Mouse (Mus musculus) gastrocnemius, postnatal 4 days (tissue): ENCODE data around the gene Nmt1. TPM values are rescaled to one million over a fixed set of nuclear protein-coding genes. Genes with fewer than 3 reads are reported as not detected.

Source experiments
- DNase-seq, 2 experiments: peaks; one replicate each; pipeline ENCODE4 v3.0.0; 2021 to 2022; ENCODE audit warnings: low spot score in 2 of 2, mixed read lengths in 2 of 2
- total RNA-seq, 2 experiments: library from RNA; stranded (reverse); gene quantifications; 2 replicates each; pipeline ENCODE4 v1.2.3; 2021

The Nmt1 gene
- total RNA-seq, 2 experiments from 2014 or later, result 55.9 to 59.3 TPM

DNA sequence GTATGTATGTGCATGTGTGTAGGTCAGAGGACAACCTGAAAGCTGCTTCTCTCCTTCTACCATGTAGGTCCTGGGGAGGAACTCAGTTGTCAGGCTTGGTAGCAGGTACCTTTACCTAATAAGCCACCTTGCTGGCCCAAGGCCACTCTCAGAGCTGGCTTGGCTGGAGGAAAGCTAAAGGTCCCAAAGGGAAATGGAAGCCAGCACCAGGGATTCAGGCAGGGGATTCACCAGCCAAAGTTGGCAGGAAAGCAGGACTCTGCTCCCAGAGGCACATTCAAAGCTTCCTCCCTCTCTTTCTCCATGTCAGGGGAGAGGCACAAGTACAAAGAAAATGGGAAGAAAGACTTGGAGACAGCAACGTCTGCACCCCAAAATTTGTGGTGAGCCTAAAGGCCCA lies 23.1 kb upstream of the Nmt1 start:
- no peak for DNase-seq

DNA sequence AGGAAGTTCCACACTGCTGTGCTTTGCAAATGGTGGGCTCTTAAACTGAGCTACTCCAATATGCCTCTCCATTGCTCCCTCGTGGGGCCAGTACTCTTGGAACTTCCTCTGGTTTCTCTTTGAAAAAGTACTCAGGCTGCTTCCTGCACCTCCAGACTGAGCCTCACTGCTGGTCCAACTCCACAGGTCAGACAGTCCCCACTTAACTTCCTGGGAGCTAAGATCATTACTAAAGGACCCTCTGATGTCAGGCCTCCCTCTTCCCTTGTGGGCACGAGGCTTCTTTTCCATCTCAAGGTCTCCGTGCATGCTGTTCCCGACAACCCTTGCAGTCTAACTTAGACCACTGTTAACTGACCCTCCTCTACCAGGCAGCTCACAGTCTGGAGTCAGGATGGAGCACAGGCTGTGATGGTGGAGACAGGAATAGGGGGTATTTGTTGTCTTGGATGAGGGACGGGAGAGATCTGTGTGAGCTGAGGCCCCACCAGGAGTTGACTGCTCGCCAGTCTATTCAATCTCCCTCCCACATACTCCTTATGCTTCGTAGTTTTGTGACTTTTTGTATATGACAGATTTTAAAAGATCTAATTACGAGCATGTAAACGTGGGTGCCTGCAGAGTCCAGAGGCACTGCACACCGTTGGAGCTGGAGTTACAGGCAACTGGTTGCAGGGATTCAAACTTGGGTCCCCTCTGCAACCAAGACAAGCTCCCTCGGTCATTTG lies 22.6 kb upstream of the Nmt1 start:
- no peak for DNase-seq

DNA sequence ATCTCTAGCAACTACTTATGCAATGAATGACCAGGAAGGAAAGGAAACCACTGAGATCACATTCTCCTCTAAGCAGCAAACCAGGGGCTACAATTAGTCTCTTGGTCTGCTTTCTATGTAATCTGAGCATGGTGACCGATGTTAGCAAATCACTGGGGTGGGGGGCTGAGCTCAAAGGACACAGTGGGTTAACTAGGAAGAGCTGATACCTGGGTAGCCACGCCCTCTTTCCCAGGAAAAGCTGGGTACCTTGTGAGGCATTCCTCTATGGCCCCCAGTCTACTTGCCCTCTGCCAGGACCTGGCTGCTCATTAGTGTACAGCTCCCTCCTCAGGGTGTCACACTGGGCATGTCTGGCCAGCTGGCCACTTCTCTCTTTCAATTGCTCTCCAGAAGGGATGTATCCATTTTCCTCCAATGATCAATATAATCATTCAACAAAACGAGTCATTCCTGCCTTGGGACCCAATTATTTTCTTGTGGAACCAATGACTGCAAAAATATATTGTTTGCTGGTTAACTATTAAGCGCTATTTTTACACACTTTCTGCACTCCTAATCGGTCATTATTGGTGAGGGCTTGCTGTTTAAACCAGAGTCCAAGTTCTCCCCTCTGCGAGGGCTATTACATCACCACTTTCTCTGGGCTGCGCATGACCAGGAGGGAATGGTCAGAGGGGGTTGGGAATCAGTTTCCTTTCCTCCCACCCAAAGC lies 21.5 kb upstream of the Nmt1 start:
- DNase-seq, result no peak

DNA sequence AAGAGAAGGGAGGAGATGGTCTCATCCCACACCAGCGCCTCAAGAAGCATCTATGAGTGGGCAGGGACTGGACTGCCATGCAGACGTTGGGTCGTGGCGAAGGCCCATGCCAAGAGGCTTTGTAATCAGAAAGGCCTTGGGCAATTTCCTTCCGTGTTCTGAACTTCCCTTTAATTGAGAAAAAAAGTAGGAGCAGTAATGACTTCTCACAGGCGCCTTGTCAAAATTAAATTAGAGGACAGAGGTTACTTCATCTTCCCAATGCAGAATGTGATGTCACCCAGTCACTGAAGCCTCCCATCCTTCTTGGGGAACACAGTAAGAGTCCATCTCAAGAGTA lies 21.0 kb upstream of the Nmt1 start:
- no peak for DNase-seq

DNA sequence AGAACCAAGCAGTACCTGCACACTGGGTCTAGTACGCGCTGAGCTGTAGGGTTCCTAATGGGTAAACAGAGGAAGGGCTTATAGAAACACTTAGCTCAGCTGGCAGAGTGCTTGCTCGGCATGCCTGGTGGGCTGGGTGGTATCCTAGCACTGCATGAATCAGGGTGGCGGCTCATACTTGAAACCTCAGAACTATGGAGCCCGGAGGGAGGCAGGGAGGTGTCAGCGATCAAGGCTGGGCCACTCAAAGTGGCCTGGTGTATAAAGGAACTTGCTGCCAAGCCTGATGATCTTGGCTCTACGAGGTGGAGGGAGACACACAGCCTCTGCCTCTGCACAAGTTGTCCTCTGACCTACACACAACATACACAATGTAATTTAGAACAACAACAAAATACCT lies 19.4 kb upstream of the Nmt1 start:
- no peak for DNase-seq

DNA sequence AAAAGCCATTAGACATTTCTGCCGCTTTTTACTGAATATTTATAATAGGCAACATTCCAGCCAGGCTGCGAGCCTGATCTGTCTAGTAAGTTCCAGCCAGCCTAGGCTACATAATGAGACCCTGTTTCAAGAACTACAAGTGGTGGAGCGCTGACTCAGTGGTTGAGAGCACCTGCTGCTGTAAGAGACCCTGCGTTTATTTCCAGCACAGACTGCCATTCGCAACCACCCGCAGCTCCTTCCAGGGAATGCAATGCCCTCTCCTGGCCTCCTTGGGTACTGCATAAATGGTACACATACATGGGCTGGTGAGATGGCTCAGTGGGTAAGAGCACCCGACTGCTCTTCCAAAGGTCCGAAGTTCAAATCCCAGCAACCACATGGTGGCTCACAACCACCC lies 18.8 kb upstream of the Nmt1 start:
- DNase-seq, result no peak

DNA sequence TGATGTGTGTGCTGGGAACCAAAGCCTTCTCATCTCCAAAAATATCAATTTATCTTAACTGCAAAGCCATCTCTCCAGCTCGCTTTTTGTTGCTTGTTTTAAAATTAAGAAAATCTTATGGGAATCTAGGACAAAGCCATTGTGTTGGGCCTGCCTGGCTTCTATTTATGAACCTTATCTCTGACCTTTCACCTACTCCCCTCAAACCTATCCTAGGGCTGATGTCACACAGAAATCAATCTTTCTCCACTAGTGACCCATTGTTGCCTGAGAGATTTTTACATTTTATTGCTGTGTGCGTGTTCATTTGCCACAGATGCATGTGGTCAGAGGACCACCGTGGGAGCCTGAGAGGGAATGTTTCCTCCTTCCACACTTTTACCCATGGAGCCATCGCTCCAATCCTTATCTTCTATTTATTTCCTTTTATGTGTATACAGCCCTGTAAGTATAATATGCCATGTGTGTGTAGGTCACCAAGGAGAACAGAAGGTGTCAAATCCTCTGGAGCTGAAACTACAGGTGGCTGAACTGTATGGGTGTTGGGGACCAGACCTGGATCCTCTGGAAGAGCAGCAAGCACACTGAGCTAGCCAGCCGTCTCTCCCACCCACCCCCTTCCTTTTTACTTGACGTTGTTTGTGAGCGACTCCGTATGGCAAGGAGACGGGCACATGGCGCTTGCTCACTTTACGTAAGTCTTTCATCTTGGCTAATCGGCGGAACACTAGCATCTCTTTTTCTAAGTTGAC lies 17.4 kb upstream of the Nmt1 start:
- DNase-seq, result no peak

DNA sequence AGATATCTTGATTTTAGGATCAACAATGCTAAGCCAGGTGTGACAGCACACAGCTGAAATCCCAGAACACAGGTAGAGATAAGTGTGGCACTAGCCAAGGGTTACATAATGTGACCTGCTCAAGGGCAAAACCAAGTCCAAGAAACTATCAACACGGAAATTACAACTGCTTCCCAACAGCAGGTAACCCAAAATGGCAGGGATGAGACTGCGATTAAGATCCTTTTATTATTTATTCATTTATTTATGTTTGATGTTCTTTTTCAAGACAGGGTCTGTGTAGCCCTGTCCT lies 16.8 kb upstream of the Nmt1 start:
- DNase-seq, result no peak

DNA sequence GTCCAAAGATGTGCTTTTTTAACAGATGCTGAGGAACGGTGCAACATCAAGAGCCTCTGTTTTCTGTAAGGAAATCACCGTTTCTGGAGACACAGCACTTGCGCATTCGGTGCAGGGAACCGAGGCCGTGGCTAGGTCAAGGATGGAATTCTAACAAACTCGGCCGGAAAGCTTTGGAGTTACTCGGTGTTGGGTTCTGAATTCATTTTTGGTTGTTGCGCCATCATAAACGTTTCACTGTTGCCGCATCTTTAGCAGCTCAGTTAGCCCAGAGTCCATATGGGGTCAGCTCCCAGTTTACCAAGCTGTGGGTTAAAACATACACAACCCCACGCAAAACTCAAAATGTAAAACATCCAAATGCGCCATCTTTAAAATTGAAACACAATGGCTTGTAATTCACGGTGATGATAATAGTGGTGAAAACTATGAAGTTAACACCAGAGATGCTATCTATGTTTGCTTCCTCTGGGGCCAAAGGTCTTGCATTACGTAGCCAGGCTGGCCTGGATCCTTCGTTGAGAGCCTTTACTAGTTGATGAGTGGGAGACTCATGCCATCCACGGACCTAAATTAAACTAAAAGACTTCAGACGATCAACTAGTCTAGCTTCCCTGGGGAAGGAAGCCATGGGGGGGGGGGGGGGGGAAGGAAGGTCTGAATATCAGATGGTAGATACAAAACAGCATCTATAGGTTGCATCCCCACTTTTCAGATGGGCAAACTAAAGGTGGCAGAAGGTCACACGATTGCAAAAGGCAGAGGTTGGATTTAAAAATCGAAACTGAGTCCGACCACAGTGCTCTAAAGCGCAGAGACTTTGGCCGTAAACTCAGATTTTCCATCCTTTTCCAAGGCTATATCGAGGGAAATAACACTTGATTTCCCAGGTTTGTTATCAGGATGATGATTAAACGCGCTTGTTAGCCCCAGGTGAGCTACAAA lies 11.8 kb upstream of the Nmt1 start:
- DNase-seq, result no peak

DNA sequence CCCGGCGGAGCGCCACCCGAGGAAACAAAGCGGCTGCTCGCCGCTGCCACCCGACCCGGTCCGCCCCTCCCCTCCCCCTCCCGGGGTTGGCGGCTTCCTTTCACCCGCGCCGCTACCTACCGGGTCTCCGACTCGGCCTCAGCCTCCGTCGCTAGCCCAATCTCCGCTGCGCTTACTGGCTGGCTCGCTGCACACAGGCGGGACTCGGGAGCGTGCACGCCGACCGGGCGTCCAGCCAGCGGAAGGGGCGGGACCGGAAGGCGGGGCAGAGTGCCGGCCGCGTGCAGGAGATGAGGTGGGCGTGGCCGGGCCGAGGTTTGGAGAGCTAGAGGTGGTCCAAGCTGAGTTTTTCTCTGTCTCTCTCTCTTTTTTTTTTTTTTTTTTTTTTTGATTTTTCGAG lies 11.1 kb upstream of the Nmt1 start:
- DNase-seq, result peak; percentile 99

DNA sequence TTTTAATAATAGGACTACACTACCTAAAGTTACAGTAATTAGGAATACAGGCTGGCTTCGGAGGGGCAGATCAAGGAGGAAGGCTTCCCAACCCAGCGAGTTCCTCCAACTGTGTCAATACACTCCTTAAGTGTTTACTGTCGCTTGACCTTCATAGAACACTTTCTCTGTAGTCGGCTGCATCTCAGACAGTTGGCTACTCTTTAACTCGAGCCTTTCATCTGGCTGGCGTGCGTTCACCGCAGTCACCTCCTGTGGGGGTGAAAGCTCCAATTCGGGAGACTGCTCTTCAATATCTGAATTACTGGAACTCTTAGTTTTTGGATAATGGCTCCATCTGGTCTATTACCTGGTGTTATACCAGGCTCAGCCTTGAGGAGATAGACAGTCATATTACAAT lies 10.3 kb upstream of the Nmt1 start:
- no peak for DNase-seq

DNA sequence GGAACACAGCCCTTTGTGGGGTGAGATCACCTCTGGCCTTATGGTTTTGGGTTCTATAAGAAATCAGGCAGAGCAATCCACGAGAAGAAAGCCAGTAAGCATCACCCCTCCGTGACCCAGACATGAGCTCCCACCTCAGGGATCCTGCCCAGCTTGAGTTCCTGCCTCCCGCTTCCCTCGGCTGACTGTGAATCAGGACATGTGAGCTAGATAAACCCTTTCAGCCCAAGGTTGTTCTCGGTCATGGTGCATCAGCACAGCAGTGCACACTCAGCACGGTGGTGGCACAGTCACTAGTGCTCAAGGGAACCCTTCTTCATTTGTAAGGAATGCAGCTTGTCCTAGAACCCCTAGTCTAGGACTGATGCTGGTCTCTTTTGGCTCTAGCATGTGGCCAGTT lies 9.1 kb upstream of the Nmt1 start:
- no peak for DNase-seq

DNA sequence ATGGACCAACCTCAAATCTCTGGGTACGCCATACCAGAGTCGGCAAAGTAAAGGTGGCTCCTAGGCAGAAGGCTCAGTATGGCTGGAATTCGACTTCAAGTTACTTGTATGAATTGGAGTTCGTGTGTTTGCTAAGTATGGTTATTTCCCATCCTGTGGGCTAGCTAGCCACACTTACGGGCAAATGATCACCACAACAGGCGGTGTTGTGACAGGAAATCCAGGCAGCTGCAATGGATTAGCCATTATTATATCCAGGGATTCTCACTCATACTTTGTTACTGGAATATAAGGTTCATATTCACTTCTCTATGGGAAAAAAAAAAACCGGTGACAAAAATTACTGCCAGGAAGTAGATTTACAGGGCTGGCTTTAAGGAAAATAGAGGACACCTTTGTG lies 8.7 kb upstream of the Nmt1 start:
- no peak for DNase-seq

DNA sequence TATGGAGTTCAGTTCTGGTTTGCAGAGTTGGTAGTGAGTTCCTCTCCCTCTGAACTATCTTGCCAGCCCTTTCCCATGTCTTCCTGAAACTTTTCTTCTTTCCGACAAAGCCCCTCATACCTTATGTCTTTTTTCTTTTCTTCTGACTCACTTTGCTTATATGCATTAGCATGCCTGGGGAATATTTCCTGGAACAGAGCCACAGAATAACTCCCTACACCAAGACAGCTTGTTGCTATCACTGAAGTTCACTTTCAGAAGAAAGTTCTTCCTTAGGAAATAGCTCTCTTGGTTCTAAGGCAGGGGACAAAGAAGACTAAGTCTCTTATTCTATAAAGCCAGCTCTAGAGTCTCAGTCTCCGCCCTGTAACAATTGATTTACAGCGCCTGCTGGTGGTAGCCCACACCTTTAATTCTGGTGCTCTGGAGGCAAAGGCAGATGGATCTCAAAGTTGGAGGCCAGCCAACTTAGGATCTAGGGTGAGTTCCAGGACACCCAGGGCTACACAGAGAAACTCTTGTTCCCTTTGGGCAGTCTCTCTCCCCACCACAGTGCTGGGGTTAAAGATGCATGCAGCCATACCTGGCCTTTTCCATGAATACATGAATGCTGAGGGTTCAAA lies 7.2 kb upstream of the Nmt1 start:
- no peak for DNase-seq

DNA sequence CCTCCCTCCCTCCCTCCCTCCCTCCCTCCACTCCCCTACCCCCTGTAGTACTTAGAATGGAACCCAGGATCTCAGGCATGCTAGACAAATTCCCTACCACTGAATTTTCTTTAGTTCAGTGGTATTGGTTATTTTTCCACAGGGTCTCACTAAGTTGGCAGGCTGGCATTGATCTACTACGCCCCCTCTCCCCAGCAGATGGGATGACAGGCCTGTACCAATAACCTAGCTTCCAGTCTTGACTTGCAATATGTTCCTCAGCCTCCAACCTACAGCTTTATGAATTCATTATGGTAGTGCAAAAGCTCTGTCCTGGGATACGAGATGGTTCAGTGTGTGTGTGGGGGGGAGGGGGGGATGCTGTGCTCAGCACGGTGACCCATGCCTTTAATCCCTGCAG lies 4.0 kb upstream of the Nmt1 start:
- no peak for DNase-seq

DNA sequence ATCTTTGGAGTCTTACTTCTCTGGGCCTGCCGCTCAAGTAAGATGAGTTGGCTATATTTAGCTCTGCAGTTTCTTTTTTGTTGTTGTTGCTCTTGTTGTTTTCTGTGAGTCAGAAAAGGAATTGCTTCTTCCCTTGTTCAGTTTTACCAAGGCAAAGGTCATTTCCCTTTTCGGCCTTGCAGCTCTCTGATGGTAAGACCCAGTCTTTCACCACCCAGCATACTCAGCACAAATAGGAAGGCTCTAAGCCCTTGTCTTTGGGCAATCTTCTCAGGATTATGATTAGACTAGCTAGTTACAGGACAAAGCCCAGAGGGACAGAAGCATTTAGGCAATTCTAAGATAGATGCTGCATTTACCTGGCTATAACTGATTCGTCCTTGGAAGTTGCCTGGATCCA lies 1.1 kb upstream of the Nmt1 start:
- DNase-seq, result no peak

DNA sequence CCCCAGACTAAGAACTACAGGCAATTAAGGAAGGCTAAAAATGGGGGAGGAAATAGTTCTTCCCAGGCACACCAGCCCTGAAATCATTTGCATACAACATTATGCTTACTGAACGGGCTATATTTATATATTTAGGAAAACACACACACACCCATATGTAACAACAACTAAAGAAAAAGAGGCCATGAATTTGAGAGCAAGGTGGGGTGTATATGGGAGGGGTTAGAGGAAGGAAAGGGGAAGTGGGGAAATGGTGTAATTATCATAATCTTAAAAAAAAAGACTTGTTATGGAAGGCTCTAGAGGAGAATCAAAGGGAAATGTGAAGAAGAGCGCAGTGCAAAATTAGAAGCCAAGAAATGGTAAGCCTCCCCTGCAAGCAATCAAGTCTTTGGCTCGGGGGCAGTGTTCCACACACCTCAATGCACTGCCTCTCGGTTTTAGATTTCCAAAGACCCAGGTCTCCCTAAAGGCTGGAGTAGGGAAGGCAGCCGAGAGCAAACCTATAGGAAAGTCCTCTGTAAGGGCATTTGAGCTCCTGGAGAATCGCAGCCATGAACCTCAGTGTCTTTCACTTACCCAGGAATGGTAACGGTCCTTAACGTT lies 317 bp upstream of the Nmt1 start:
- no peak for DNase-seq

DNA sequence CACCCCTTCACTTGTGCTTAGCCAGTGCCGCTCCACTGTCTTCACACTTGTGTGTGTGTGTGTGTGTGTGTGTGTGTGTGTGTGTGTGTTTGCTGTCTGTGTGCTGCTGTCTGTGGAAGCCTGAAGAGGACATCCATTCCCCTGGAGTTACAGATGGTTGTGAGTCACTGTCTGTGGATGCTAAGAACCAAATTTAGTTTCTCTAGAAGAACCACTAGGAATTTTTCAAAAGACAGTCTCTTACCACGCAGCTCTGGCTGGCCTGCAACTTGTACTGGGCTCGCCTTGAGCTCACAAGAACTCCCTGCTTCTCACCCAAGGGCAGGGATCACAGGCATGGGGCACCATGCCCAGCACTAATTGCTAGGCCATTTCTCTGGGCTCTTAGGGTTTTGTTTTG lies 5.0 kb downstream of the Nmt1 start:
- DNase-seq, result no peak

DNA sequence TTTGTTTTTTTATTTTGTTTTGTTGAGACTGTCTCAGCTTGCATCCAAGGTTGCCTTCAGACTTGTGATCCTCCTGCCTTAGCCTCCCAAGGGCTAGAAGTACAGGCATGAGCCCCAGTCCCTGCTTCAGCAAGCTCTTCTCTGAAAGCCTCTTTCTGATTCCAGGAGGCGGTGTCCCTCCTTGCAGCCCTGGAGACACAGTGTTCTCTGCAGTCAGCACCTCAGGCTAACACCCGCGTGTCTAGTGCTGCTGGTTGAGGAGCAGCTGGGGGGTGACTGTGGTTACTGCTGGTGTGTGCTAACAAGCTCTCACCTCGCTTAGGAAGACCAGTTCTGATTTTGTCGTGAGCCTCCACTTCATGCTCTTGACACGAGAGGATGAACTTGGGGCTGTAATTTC lies 7.0 kb downstream of the Nmt1 start:
- DNase-seq, result no peak

DNA sequence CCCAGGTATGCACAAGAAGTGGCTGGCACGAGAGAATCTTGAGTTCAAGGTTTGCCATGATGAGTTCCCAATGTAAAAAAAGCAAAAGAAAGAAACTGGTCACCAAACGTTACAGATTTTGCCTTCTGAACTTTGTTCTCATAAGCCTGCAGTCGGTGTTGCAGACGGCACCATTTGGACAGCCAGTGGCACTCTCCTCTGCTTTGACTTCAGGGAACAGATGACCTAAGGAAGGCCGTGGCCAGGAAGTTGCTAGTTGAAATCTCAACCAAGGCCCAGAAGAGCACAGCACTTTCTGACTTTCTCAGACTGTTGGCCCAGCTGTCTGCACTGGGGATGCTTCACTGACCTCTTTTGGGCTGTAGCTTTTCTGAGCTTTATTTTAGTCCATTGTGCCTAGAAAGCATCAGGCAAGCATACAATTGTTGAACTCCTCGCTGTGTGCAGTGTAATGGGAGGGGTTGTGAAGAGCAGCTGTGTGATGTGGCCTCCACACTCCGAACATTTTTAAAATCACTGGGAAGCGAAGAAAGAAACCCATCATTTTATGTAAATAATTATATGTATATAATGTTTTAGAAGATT lies 9.0 kb downstream of the Nmt1 start:
- no peak for DNase-seq
